Mouse (Mus musculus) thymus, postnatal 0 days (tissue): ENCODE measurements around the gene Magee2. TPM values are rescaled to one million over a fixed set of nuclear protein-coding genes. Genes with fewer than 3 reads are reported as not detected.
"Not testable (repeated sequence)": the region's sequence is repeated elsewhere in the genome, so short reads cannot be mapped to it uniquely, and the experiment has no call there.

Source experiments
- DNase-seq: peaks from one replicate; pipeline ENCODE4 v3.0.0-alpha.2; 2015; ENCODE audit warnings: low spot score
- polyA plus RNA-seq: library from polyadenylated mRNA; unstranded; fragments of >200 nt; fragmentation: Nextera tagmentation; extraction: Ambion mirVana; gene quantifications from 2 replicates; pipeline ENCODE4 v1.2.1, GENCODE M21; 2015

Gene Magee2
- polyA plus RNA-seq: 0.17 and 0.35 TPM in 2 replicates

DNA sequence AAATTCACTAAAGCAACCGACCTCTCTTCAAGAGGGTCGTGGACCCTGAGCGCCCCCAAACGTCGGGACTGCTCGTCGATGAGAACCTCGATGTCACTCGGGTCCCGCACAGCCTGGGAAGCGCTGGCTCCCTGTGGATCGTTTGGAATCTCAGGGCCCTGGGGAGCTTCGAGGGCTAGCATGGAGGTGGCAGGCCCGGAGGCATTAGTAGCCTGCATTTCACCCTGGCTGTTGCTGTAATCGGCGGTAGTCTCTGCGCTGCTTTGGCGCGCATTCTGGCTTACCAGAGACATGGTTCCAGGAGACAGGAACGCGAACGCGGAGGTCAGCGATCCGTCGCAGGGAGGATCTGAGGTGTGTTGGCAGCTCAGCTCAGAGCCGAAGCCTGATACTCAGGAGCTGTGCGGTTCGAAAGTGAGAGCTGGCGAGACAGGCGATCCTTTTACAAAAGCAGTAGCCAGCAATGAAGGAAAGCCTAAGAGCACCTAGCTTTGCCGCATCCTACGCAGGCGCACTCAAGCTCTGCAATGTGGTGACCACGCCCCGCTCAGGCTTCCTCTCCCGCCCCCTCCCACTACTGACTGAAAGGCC is at the start of gene Magee2:
Magee2 (minus strand) TSS at position 517 of the 591 bp plus-strand sequence.
- DNase-seq: peak; percentile 34

DNA sequence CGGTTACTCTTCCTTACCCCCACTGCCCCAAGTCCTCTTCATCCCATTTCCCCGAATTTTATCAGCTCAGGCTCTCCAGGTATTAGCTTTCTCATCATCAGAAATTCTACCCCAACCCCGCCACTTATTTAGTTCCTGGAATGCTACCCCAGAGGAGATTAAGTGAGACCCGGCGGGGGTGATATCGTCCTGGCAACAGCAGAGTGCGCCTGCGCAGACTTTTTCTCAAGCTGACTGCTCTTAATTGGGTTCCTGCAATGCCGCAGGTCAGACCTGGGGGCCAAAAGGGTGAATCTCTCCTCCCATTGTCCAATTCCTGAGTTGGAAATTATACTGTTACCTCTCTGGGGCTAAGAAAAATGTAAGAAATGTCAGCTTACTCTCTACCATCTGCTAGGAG is 3.5 kb downstream of the Magee2 start:
- no peak for DNase-seq

DNA sequence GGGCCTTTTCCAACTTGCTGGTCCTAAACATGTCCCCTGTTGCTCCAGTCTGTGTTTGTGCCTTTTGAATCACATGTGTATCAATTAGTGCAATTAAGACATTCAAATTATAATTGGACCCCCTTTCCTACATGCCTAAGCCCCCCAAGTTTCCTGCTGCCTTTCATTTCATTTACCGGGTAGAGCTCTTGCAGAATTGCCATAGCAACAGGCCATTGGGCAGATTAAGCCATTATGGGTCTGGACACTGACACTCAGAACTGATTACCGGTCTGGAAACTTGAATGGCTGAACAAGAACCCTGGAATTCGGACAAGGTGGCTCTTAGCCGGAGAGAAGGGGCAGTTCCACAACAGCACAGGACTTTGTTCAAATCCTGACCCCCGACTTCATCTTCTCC is 39.5 kb downstream of the Magee2 start:
- not testable (repeated sequence) for DNase-seq

DNA sequence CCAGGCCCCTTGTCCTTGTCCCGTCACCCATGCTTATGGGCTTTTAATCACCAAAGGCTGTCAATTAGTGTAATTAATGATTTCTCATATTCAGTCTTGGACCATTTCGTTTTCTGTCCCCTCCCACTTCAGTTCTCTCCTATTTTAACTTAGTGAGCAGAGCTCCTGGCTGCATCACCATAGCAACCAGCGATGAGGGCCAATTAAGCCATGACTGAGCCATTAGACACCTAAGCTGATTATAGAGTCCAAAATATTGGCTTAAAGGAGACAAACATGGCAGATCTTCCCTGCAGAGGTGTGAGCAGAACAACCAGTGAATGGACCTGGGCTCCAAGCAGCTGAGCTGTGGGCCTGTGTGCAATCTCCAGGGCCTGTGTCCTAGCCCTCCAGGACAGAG is 40.1 kb downstream of the Magee2 start:
- DNase-seq: not testable (repeated sequence)

DNA sequence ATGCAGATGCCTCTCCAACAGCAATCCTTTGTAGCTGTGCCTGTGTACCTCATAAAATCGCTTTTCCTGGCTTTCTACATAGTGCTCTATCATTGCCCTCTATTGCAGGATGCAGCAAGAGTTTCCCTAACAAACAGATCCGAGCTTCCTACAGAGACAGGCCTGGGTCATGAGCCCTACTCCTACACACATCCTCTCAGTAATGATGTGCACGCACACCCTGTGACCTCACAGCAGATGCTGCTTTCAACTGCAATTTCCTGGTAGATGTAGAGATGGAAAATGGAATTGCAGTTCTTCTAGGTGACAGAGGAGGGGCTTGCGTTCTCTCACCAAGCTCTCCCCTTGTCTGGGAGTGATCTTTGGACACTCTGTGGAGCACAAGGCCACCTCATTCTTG is 43.4 kb downstream of the Magee2 start:
- not testable (repeated sequence) for DNase-seq

Other genes with a start within 250 kb of the Magee2 start
- gene Zdhhc15, start 186.2 kb downstream of the Magee2 start, polyA plus RNA-seq: 4.4 and 4.5 TPM in 2 replicates
- 66.7 and 74.1 TPM in 2 replicates for gene Pbdc1, start 222.5 kb upstream of the Magee2 start, polyA plus RNA-seq